Mouse (Mus musculus) myocyte (in vitro differentiated cells): ENCODE measurements around the gene Sall2. TPM values are rescaled to one million over a fixed set of nuclear protein-coding genes. Genes with fewer than 3 reads are reported as not detected.
"Not testable (repeated sequence)": the region's sequence is repeated elsewhere in the genome, so short reads cannot be mapped to it uniquely, and the experiment has no call there.

ENCODE experiments used
- H3K27me3 ChIP-seq: one replicate; pipeline ENCODE4 v1.6.1; 2011; ENCODE audit not compliant: control insufficient read depth, insufficient read depth, insufficient read length
- H3K36me3 ChIP-seq: one replicate; pipeline ENCODE4 v1.6.1; 2011; ENCODE audit not compliant: control insufficient read depth, insufficient read depth
- H3K4me2 ChIP-seq: one replicate; pipeline ENCODE4 v1.6.1; 2011; ENCODE audit warnings: low read depth, control low read depth
- H3K4me3 ChIP-seq: one replicate; pipeline ENCODE4 v1.5.1; 2011; ENCODE audit warnings: mild to moderate bottlenecking, control low read depth, moderate library complexity
- H3K79me2 ChIP-seq: one replicate; pipeline ENCODE4 v1.6.1; 2011; ENCODE audit not compliant: control insufficient read depth, insufficient read depth
- H3ac ChIP-seq: one replicate; pipeline ENCODE4 v1.6.1; 2011; ENCODE audit not compliant: control insufficient read depth, insufficient read length
- CEBPB ChIP-seq: IDR thresholded peaks from 2 replicates; pipeline ENCODE4 v1.6.1; 2011; ENCODE audit warnings: mild to moderate bottlenecking, moderate library complexity; ENCODE audit not compliant: poor library complexity, insufficient read depth, severe bottlenecking
- E2F4 ChIP-seq: IDR thresholded peaks from one replicate; pipeline ENCODE4 v1.6.1; 2011; ENCODE audit warnings: mild to moderate bottlenecking, control low read depth, moderate library complexity; ENCODE audit not compliant: insufficient read depth
- MAX ChIP-seq: IDR thresholded peaks from one replicate; pipeline ENCODE4 v1.6.1; 2011; ENCODE audit warnings: low read depth, mild to moderate bottlenecking, control low read depth
- MYOD1 ChIP-seq, 3 experiments: IDR thresholded peaks; one replicate each; pipeline ENCODE4 v1.6.1; 2011; ENCODE audit warnings: control low read depth in 2 of 3, low read depth in 2 of 3, mild to moderate bottlenecking in 2 of 3, moderate library complexity in 1 of 3; ENCODE audit not compliant: insufficient read length in 2 of 3, control insufficient read depth in 1 of 3
- MYOG ChIP-seq, 3 experiments: IDR thresholded peaks; one replicate each; pipeline ENCODE4 v1.6.1; 2011; ENCODE audit warnings: control low read depth in 2 of 3, low read depth in 2 of 3, mild to moderate bottlenecking in 2 of 3; ENCODE audit not compliant: insufficient read length in 2 of 3, control insufficient read depth in 1 of 3, insufficient read depth in 1 of 3
- POLR2A ChIP-seq: IDR thresholded peaks from one replicate; pipeline ENCODE4 v1.6.1; 2011; ENCODE audit warnings: low read depth, mild to moderate bottlenecking, control low read depth, moderate library complexity; ENCODE audit not compliant: insufficient read length
- POLR2AphosphoS2 ChIP-seq: IDR thresholded peaks from one replicate; pipeline ENCODE4 v1.6.1; 2011; ENCODE audit warnings: low read depth, control low read depth; ENCODE audit not compliant: insufficient read length
- REST ChIP-seq: IDR thresholded peaks from one replicate; pipeline ENCODE4 v1.6.1; 2011; ENCODE audit warnings: mild to moderate bottlenecking, control low read depth, moderate library complexity; ENCODE audit not compliant: insufficient read depth, insufficient read length
- SRF ChIP-seq: IDR thresholded peaks from one replicate; pipeline ENCODE4 v1.6.1; 2011; ENCODE audit warnings: low read depth; ENCODE audit not compliant: control insufficient read depth, insufficient read length
- TCF12 ChIP-seq: IDR thresholded peaks from one replicate; pipeline ENCODE4 v1.6.1; 2011; ENCODE audit warnings: mild to moderate bottlenecking, control low read depth; ENCODE audit not compliant: poor library complexity, insufficient read depth, severe bottlenecking
- TCF3 ChIP-seq: IDR thresholded peaks from one replicate; pipeline ENCODE4 v1.6.1; 2011; ENCODE audit warnings: low read depth, control low read depth; ENCODE audit not compliant: insufficient read length
- USF1 ChIP-seq: IDR thresholded peaks from one replicate; pipeline ENCODE4 v1.6.1; 2011; ENCODE audit warnings: low read depth, mild to moderate bottlenecking, control low read depth, moderate library complexity
- polyA plus RNA-seq: library from polyadenylated mRNA; unstranded; fragments of >200 nt; fragmentation: generic; extraction: Trizol; gene quantifications from one replicate; pipeline ENCODE4 v1.2.1, GENCODE M21; 2012; ENCODE audit warnings: missing spikeins

Sall2 gene
- polyA plus RNA-seq, 1 experiment: 3.5 TPM

DNA sequence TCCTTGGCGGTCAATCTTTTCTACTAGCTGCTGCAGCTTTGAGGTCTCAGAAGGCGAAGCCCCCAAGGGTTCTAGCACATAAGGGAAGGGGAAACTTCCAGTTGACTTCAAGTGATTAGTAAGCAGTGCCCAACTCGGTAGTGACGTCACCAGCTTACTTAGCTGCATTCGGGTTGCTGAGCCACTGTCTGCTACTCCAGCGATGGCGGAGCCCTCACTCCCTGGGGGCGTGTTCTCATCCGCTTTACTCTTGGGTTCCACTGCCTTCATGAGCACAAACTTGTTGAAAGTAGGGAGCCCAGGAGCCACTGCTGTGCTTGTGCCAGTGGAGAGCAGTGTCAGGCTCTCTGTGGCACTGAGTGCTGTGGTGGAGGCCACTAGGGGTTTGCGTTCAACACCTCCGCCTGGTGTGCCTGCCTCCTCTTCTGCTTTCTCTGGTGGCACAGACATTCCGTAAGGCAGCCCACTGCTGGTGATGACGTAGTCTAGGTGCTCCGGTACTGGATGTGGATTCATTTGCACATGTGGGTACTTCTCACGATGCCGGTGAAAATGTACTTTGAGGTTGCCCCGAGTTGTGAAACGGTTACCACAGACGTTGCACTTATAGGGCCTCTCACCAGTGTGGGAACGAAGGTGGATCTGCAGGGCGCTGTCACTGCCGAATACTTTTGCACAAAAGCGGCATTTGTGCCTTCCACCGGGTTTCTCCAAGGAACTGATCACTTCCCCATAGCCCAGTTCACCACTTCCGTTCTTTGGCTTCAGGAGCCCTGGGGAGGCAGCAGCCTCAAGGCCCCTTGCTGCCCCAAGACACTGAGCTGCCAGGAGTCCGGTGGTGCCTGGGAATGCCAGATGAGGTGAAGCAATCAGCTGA, 14.4 kb downstream of the Sall2 start:
- no peak overlapping the region for H3ac ChIP-seq
- no peaks in the 10 kb centered on the region for H3K36me3 ChIP-seq
- no peak overlapping the region for H3K4me3 ChIP-seq
- no peaks in the 10 kb centered on the region for H3K79me2 ChIP-seq
- no peak overlapping the region for H3K4me2 ChIP-seq
- no peak for TF ChIP-seq MYOG (IDR thresholded peaks at IDR 0.05; ENCODE audit: control insufficient read depth in 1 of 3, insufficient read depth in 1 of 3, insufficient read length in 2 of 3, low read depth in 2 of 3)
- no peak for TF ChIP-seq TCF12
- TF ChIP-seq REST: no peak
- TF ChIP-seq E2F4: no peak
- no peak for TF ChIP-seq MYOD1 (IDR thresholded peaks at IDR 0.05; ENCODE audit: control insufficient read depth in 1 of 3, insufficient read length in 2 of 3, low read depth in 2 of 3)
- no peak for TF ChIP-seq SRF
- H3K27me3 ChIP-seq: no peaks in the 10 kb centered on the region

DNA sequence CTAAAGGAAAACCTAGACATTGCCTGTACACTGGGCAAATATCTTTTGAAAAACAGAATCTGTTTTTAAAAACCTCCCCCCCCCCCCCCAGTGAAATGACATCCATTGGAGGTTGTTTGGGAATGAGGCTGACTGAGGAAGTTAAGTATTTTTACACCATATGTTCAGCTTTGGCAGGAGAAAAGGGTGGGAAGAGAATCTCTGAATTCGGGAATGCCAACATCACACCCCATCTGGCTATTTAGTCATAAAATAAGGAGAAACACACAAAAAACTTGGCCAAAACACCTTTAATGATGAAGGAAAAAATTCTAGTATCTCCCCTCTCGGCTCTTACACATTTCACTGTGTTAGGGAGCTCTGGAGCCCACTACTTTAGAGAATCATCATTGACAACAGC, 17.7 kb downstream of the Sall2 start:
- Histone ChIP-seq H3K36me3 (no peaks in the 10 kb centered on the region), H3K79me2 (no peaks in the 10 kb centered on the region), H3K27me3 (no peaks in the 10 kb centered on the region), H3K4me2 (no peak overlapping the region), H3K4me3 (no peak overlapping the region), H3ac (no peak overlapping the region)
- TF ChIP-seq MAX (no peak), TCF3 (no peak), MYOG (IDR thresholded peaks at IDR 0.05; ENCODE audit: control insufficient read depth in 1 of 3, insufficient read depth in 1 of 3, insufficient read length in 2 of 3, low read depth in 2 of 3) (no peak), TCF12 (no peak), E2F4 (no peak), USF1 (no peak), MYOD1 (IDR thresholded peaks at IDR 0.05; ENCODE audit: control insufficient read depth in 1 of 3, insufficient read length in 2 of 3, low read depth in 2 of 3) (no peak), REST (no peak), CEBPB (no peak), POLR2AphosphoS2 (no peak), SRF (no peak), POLR2A (no peak)

DNA sequence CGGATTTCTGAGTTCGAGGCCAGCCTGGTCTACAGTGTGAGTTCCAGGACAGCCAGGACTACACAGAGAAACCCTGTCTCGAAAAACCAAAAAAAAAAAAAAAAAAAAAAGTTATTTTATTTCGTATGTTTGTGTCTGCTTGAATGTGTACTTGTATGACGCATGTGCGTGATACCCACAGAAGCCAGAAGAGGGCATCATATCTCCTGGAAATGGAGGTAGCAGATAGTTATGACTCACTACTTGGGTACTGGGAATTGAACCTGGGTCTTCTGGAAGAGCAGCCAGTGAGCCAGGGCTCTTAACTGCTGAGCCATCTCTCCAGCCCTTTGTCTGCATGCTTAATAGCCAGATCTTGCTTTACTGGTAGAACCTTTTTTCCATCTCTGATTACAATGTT, 18.2 kb downstream of the Sall2 start:
- not testable (repeated sequence) for H3K79me2 ChIP-seq, H3ac ChIP-seq, H3K36me3 ChIP-seq, H3K4me2 ChIP-seq, H3K27me3 ChIP-seq, H3K4me3 ChIP-seq

DNA sequence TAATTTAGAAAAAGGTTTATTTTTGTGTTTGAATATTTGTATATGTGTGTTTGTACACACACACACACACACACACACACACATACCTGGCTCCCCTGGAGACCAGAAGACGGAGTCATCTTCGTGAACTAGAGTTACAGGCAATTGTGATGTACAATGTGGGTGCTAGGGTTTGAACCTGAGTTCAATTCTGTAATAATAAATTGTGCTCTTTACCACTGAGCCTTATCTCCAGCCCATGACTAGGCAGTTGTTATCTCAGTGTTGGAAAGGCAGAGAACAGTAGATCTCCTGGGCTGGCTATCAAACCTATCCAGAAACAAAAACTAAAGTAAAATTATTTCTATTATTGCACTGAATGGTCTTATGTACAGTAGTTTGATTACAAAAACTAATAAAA, 22.5 kb downstream of the Sall2 start:
- Histone ChIP-seq H3ac (no peak overlapping the region), H3K4me2 (peak overlapping the region; percentile 64)
- TF ChIP-seq TCF12 (no peak), SRF (no peak), REST (no peak), POLR2AphosphoS2 (no peak), CEBPB (no peak), E2F4 (no peak), MYOG (IDR thresholded peaks at IDR 0.05; ENCODE audit: control insufficient read depth in 1 of 3, insufficient read depth in 1 of 3, insufficient read length in 2 of 3, low read depth in 2 of 3) (no peak), MYOD1 (IDR thresholded peaks at IDR 0.05; ENCODE audit: control insufficient read depth in 1 of 3, insufficient read length in 2 of 3, low read depth in 2 of 3) (no peak), MAX (no peak), POLR2A (no peak), USF1 (no peak), TCF3 (no peak)

DNA sequence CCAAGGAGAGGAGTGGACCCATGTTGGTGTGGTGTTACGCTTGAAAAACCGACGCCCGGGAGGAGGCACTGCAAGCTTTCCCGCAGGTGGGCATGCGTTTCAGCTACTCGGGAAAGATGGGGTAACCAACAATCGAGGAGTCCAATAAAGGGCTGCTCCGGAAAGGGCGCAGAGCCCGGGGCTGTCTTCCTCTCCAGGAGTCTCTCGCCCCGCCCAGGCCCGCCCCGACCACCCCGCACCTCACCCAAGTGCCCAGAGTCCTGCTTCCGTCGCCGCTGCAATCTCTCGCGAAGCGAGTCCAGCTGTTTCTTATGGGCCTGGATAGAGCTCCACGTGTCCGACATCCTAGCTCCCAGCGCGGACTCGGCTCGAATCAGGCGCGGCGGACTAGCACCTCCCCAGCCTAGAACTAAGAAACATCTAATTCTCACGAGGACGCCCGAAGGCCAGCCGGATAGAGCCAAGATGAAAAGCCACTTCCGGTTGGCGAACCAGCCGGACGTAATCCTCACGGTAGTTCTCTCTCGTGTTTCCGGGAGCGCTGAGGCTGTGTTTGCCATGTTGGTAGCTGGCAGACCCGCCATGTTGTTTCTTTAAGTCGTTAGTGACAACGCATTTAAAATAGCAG, 23.8 kb downstream of the Sall2 start, which contains the start of gene Mettl3:
TSS of gene Mettl3 (minus strand) at position 485 of the 628 bp plus-strand sequence.
- Histone ChIP-seq H3K79me2 (peaks cover 33% of the 10 kb centered on the region), H3K4me2 (peak within 1 kb of the TSS; percentile 94), H3K4me3 (peak within 1 kb of the TSS; percentile 72), H3K27me3 (no peaks in the 10 kb centered on the region), H3K36me3 (no peaks in the 10 kb centered on the region), H3ac (peak within 1 kb of the TSS; percentile 31)
- TF ChIP-seq MYOG (IDR thresholded peaks at IDR 0.05; ENCODE audit: control insufficient read depth in 1 of 3, insufficient read depth in 1 of 3, insufficient read length in 2 of 3, low read depth in 2 of 3) (no peak), POLR2A (peak; percentile 40), USF1 (no peak), MAX (no peak), POLR2AphosphoS2 (peak; percentile 27), E2F4 (peak; percentile 35)

More for the DNA sequence above, 22.5 kb downstream of the Sall2 start:
- H3K27me3 ChIP-seq: no peaks in the 10 kb centered on the region
- H3K36me3 ChIP-seq: no peaks in the 10 kb centered on the region
- peaks cover 32% of the 10 kb centered on the region for H3K79me2 ChIP-seq
- H3K4me3 ChIP-seq: peak overlapping the region; percentile 72

DNA sequence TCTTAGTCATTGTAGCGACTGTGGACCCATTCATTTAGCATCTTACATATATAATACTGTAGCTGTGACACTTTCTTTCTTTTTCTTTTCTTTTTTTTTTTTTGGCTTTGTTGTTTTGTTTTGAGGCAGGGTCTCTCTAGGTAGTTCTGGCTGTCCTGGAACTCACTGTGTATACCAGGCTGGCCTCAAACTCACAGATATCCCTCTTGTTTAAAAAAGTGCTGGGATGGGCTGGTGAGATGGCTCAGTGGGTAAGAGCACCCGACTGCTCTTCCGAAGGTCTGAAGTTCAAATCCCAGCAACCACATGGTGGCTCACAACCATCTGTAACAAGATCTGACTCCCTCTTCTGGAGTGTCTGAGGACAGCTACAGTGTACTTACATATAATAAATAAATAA, 25.0 kb downstream of the Sall2 start:
- Histone ChIP-seq H3K4me3 (peak overlapping the region; percentile 72), H3K79me2 (peaks cover 33% of the 10 kb centered on the region), H3K36me3 (peaks cover 11% of the 10 kb centered on the region)
- H3ac ChIP-seq, H3K27me3 ChIP-seq, H3K4me2 ChIP-seq: not testable (repeated sequence)
